Mouse (Mus musculus): ENCODE data around the gene Gapdh. TPM values are rescaled to one million over a fixed set of nuclear protein-coding genes. Genes with fewer than 3 reads are reported as not detected.

Gapdh gene
- polyA plus RNA-seq, 1 experiment from 2014 or later = 3,222 TPM

- peak overlapping the region; percentile 95; the same call in 1 of the 2 replicates for H3K27ac ChIP-seq (replicated peaks)
- peaks cover 51% of the 10 kb centered on the region for H3K4me1 ChIP-seq
- DNase-seq (ENCODE audit: low spot score) = no peak
- H3K27me3 ChIP-seq (ENCODE audit: low read depth, poor library complexity, severe bottlenecking) = no peaks in the 10 kb centered on the region
- WGBS = 84% methylated on average over 9 of the region's 9 CpGs
- peak overlapping the region; percentile 84 for H3K4me3 ChIP-seq
- H3K36me3 ChIP-seq = peaks cover 68% of the 10 kb centered on the region
- H3K9me3 ChIP-seq (replicated peaks) = no peaks in the 10 kb centered on the region
Measured at GRCm38 (mm10) chr6:125143904-125144303, 22.4 kb downstream of the Gapdh start.

- H3K9me3 ChIP-seq (replicated peaks) = no peaks in the 10 kb centered on the region
- peaks cover 68% of the 10 kb centered on the region for H3K36me3 ChIP-seq
- no peak overlapping the region for H3K27ac ChIP-seq (replicated peaks)
- H3K27me3 ChIP-seq (ENCODE audit: low read depth, poor library complexity, severe bottlenecking) = no peaks in the 10 kb centered on the region
- peaks cover 43% of the 10 kb centered on the region for H3K4me1 ChIP-seq
- 80% methylated on average over 3 of the region's 3 CpGs for WGBS
- H3K4me3 ChIP-seq = no peak overlapping the region
- DNase-seq (ENCODE audit: low spot score) = no peak
Measured at GRCm38 (mm10) chr6:125143128-125143527, 23.1 kb downstream of the Gapdh start.

DNA sequence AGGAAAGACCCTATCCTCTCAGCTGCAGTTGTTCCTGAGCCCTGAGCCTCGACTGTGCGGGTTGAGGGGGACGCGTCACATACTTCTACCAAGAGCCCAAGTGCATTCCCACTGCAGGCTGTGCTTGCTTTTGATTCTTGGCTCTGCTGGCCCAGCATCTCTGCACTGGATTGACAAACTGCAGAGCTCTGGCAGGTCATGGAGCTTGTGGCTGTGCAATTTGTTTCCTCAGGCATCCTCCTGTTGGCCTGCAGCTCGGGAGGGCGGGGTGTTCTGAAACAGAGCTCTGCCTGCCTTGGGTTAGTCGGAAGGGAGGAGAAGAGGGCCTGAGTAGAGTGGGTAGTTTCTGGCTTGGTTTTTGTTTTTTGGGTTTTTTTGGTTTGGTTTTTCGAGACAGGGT is 23.8 kb downstream of the Gapdh start:
- Histone ChIP-seq H3K4me3 (no peak overlapping the region), H3K36me3 (peaks cover 72% of the 10 kb centered on the region), H3K9me3 (replicated peaks) (no peaks in the 10 kb centered on the region), H3K27ac (replicated peaks) (no peak overlapping the region), H3K4me1 (peaks cover 36% of the 10 kb centered on the region), H3K27me3 (ENCODE audit: low read depth, poor library complexity, severe bottlenecking) (no peaks in the 10 kb centered on the region)
- no peak for DNase-seq (ENCODE audit: low spot score)
- 94% methylated on average over 8 of the region's 8 CpGs for WGBS

DNA sequence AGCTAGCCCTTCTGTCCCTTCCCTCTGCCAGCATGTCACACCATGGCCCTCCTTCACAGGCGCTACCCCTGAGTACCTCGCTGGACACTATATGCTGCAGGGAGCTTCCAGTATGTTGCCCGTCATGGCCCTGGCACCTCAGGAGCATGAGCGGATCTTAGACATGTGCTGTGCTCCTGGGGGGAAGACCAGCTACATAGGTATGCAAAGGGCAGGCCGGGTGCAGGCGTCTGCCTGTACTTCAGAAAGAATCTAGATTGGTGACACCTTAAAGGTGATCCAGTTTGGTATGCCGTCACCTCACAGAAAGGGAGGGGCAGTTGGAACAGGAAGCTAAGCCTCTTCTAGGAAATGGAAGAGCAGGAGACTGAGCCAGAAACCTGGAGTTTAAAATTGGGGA is 26.5 kb downstream of the Gapdh start:
- H3K4me3 ChIP-seq = no peak overlapping the region
- H3K36me3 ChIP-seq = peaks cover 99% of the 10 kb centered on the region
- no peak overlapping the region for H3K27ac ChIP-seq (replicated peaks)
- no peak for DNase-seq (ENCODE audit: low spot score)
- 94% methylated on average over 7 of the region's 7 CpGs for WGBS
- H3K4me1 ChIP-seq = peaks cover 11% of the 10 kb centered on the region
- no peaks in the 10 kb centered on the region for H3K27me3 ChIP-seq (ENCODE audit: low read depth, poor library complexity, severe bottlenecking)
- no peaks in the 10 kb centered on the region for H3K9me3 ChIP-seq (replicated peaks)

DNA sequence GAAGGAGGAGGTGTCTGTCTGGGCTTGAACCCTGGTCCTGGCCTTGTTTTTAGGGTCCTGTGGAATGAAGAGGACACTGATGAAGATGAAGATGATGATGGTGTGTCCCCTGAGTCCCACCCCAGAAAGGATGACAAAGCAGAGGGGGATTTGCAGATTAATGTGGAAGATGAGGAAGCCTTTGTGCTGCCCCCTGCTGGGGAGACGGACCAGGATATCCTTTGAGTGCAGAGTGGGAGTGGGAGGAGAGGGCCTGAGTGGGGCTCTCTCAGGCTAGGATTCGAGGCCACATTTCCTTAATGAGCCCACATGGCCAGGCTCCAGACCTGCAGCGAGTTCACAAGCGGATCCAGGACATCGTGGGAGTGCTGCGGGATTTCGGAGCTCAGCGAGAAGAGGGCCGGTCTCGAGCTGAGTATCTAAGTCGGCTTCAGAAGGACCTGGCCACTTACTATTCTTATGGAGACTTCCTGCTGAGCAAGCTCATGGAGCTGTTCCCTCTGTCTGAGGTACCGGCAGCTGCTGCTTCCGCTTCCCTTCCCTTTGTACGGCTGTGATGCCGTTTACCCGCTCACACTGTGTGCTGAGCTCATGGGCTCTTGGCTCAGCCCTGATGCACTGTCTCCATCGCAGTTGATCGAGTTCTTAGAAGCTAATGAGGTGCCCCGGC is 29.1 kb downstream of the Gapdh start:
- H3K9me3 ChIP-seq (replicated peaks) = no peaks in the 10 kb centered on the region
- DNase-seq (ENCODE audit: low spot score) = peak; percentile 44
- H3K27ac ChIP-seq (replicated peaks) = no peak overlapping the region
- H3K4me3 ChIP-seq = no peak overlapping the region
- H3K4me1 ChIP-seq = peaks cover 15% of the 10 kb centered on the region
- H3K36me3 ChIP-seq = peaks cover 92% of the 10 kb centered on the region
- H3K27me3 ChIP-seq (ENCODE audit: low read depth, poor library complexity, severe bottlenecking) = no peaks in the 10 kb centered on the region
- 92% methylated on average over 19 of the region's 19 CpGs for WGBS

- H3K27ac ChIP-seq (replicated peaks) = peak overlapping the region; percentile 91
- H3K4me3 ChIP-seq = peak overlapping the region; percentile 94
- H3K27me3 ChIP-seq (ENCODE audit: low read depth, poor library complexity, severe bottlenecking) = no peaks in the 10 kb centered on the region
- H3K4me1 ChIP-seq = peaks cover 22% of the 10 kb centered on the region
- H3K9me3 ChIP-seq (replicated peaks) = no peaks in the 10 kb centered on the region
- peaks cover 78% of the 10 kb centered on the region for H3K36me3 ChIP-seq
- DNase-seq (ENCODE audit: low spot score) = no peak
- WGBS = 13% methylated on average over 11 of the region's 11 CpGs
Measured at GRCm38 (mm10) chr6:125132470-125132869, 33.8 kb downstream of the Gapdh start.

- peak; percentile 96 for DNase-seq (ENCODE audit: low spot score)
- H3K9me3 ChIP-seq (replicated peaks) = no peaks in the 10 kb centered on the region
- WGBS = under 1% methylated on average over 66 of the region's 66 CpGs
- no peaks in the 10 kb centered on the region for H3K27me3 ChIP-seq (ENCODE audit: low read depth, poor library complexity, severe bottlenecking)
- peaks cover 78% of the 10 kb centered on the region for H3K36me3 ChIP-seq
- H3K4me1 ChIP-seq = peaks cover 22% of the 10 kb centered on the region
- peak within 1 kb of the TSS; percentile 94 for H3K4me3 ChIP-seq
- peak within 1 kb of the TSS; percentile 91 for H3K27ac ChIP-seq (replicated peaks)
Measured at GRCm38 (mm10) chr6:125131302-125132156, 34.7 kb downstream of the Gapdh start, which contains the start of gene Nop2. Gene Nop2, plus strand, starts transcription at chr6:125131909.

DNA sequence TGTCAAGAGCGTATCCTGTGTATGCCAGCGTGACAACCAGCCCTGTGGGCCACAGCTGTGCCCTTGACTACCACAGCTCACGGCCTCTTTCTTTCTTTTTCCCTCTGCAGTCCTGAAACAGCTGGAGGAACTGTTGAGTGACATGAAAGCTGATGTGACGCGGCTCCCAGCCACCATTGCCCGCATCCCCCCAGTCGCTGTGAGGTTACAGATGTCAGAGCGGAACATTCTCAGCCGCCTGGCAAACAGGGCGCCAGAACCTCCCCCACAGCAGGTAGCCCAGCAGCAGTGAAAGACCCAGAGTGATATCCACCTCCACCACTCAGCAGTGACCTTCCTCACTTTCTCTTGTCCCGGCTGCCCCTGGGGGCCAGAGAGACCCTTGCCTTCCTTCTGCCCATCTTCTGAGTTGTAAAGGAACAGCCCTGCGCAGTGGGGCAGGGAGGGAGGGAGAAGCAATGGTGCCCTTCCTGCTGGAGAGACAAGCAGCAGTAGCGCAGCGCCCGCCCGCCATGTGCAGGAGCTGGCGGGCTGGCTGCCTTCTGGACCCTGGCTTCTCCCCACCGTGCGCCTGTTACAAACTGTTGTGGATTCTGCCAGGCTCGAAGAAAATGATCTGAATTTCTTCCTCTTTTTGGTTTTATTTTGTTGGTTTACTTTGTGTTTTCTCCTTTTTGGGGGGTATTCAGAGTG is 36.4 kb downstream of the Gapdh start:
- Histone ChIP-seq H3K4me3 (no peak overlapping the region), H3K27me3 (ENCODE audit: low read depth, poor library complexity, severe bottlenecking) (no peaks in the 10 kb centered on the region), H3K9me3 (replicated peaks) (no peaks in the 10 kb centered on the region), H3K4me1 (peaks cover 22% of the 10 kb centered on the region), H3K27ac (replicated peaks) (no peak overlapping the region), H3K36me3 (peaks cover 78% of the 10 kb centered on the region)
- 93% methylated on average over 20 of the region's 20 CpGs for WGBS
- no peak for DNase-seq (ENCODE audit: low spot score)

- Histone ChIP-seq H3K4me3 (no peak overlapping the region), H3K9me3 (replicated peaks) (no peaks in the 10 kb centered on the region), H3K27ac (replicated peaks) (no peak overlapping the region), H3K36me3 (peaks cover 78% of the 10 kb centered on the region), H3K27me3 (ENCODE audit: low read depth, poor library complexity, severe bottlenecking) (no peaks in the 10 kb centered on the region), H3K4me1 (peaks cover 22% of the 10 kb centered on the region)
- no peak for DNase-seq (ENCODE audit: low spot score)
- 94% methylated on average over 12 of the region's 12 CpGs for WGBS
Measured at GRCm38 (mm10) chr6:125128724-125129123, 37.5 kb downstream of the Gapdh start.

- Histone ChIP-seq H3K27me3 (ENCODE audit: low read depth, poor library complexity, severe bottlenecking) (no peaks in the 10 kb centered on the region), H3K36me3 (peaks cover 100% of the 10 kb centered on the region), H3K27ac (replicated peaks) (no peak overlapping the region), H3K4me3 (no peak overlapping the region), H3K9me3 (replicated peaks) (no peaks in the 10 kb centered on the region), H3K4me1 (no peaks in the 10 kb centered on the region)
- no peak for DNase-seq (ENCODE audit: low spot score)
- 98% methylated on average over 8 of the region's 8 CpGs for WGBS
Measured at GRCm38 (mm10) chr6:125119387-125119786, 46.9 kb downstream of the Gapdh start.

DNA sequence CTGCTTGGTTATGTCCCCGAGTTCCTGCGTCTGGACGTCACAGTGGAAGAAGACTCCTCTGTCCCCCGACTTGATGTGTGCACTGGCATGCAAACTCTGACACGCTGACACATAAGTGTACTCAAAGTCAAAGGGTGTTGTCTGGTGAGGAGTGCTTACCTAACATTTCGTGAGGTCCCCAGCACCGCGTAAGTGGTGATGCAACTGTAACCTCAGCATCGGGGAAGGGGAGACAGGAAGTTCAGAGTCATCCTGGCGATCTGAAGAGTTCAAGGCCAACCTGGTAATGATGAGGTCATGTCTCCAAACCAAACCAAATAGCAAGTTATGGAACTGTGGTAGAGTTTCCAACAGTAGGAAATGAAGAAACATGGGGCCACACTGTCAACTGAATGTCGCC is 53.7 kb downstream of the Gapdh start:
- H3K36me3 ChIP-seq = peaks cover 100% of the 10 kb centered on the region
- no peaks in the 10 kb centered on the region for H3K4me1 ChIP-seq
- no peaks in the 10 kb centered on the region for H3K27me3 ChIP-seq (ENCODE audit: low read depth, poor library complexity, severe bottlenecking)
- no peak overlapping the region for H3K4me3 ChIP-seq
- H3K27ac ChIP-seq (replicated peaks) = no peak overlapping the region
- 96% methylated on average over 11 of the region's 11 CpGs for WGBS
- no peaks in the 10 kb centered on the region for H3K9me3 ChIP-seq (replicated peaks)
- DNase-seq (ENCODE audit: low spot score) = no peak
